Mouse (Mus musculus) NIH3T3 (cell line): ENCODE measurements around the gene Top2a.

Experiments
- DNase-seq: peaks from one replicate; pipeline ENCODE4 v3.0.0-alpha.2; 2012; ENCODE audit warnings: low read depth

Gene Top2a

DNA sequence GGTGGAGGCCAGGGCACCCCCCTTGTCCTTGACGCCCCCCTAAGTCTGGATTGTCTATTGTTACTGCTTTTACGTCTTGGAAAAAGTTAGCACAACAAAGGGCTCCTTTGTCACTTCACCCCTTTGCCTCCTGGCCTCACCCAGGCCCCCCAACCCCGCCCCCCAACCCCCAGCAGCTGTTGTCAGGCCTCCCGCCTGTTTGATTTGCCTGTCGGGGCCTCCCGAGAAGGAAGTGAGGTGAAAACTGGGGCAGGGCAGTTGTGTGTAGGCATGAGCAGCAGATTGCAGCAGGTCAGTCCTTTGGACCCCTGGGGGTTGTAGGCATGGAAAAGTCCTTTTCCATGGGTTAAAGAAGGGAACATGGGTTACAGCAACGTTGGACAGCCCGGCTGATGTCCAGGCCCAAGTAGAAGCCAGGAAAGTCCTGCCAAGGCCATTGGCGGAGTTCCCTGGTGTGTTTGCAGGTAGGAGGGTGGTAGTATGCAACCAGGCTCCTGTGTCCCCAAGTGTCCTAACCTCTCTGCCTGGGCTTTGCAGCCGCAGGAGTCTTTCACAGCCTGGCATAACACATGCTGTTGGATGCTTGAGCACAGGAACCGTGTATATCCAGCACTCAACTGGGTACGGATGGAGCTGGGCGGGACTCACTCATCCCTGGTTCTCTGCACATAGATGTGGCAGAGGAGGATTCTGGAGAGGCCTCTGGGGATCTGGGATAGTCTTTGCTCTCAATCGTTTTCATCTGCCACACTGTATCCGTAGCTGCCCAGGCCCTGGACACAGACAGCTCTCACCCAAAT, 59.2 kb downstream of the Top2a start:
- DNase-seq = no peak

- DNase-seq = no peak
These were observed 59.8 kb downstream of the Top2a start for GRCm38 (mm10) chr11:98964201-98964615.

DNA sequence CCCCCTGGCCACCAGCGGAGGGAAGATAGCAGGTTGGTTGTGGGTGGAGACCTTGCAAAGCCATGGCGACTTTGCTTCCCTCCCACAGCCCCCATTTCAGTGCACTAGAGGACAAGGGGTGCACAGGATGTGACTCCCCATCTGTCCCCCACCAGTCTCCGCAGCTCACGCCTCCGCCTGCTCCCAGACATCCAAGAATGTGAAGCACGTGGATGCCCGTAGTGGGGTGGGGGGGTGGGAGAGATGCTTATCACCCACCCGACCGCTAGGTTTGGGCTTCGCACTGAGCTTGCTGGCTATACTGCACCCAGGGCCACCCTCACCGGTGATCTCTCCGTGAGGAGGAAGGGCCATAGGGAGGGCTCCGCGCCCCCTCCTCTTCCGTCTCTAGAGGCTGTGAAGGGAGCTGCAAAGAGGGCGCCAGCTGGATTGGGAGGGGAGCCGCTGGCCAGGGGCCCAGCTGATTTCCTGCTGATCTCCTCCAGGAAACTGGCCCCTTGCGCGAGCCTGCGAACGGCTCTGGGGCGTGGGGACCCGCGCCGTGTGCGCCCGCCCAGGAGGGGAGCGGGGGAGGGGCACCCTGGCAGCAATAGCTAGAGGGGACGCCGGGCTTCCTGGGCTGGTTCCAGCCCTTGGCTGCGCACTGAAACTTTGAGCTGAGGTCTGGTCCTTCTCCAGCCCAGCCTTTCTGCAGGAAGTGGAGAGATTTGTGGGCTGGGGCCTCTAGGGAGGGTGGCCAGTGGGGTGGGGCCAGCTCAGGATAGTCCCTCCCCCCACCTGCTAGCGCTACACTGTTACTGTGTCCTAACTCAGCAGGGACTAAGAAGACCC, 60.6 kb downstream of the Top2a start:
- peak; percentile 90 for DNase-seq

DNA sequence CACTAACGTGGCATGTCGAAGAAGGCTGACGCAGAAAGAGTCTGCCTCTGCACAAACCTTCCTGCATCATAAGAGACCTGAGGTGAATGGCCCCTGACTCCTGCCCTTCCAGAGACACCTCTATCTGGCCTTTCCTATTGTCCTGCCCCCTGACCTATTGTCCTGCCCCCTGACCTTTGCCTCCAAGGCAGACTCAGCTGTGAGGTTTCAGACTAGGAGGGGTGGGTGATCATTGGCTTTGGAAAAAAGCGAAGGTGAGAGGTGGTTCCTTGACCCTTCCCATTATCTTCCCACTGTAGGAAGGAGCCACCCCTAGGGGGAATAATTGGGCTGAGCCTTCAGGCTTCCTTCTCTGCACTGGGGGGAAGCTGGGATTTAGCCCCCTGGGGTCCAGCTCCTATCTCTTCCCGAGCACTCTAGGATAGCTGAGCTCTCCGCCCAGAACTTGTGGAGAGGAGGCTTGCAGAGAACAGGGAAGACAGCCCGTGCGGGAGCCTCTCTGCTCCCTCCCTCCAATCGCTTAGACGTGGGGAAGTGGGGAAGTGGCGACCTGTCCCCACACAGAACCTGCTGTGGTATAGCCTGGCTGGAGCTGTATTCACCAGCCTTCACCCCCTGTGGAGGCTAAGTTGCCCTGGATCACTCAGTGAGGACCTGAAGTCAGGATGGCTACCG, 61.4 kb downstream of the Top2a start:
- no peak for DNase-seq

- DNase-seq = no peak
These were observed 62.2 kb downstream of the Top2a start for GRCm38 (mm10) chr11:98961766-98962165.

DNA sequence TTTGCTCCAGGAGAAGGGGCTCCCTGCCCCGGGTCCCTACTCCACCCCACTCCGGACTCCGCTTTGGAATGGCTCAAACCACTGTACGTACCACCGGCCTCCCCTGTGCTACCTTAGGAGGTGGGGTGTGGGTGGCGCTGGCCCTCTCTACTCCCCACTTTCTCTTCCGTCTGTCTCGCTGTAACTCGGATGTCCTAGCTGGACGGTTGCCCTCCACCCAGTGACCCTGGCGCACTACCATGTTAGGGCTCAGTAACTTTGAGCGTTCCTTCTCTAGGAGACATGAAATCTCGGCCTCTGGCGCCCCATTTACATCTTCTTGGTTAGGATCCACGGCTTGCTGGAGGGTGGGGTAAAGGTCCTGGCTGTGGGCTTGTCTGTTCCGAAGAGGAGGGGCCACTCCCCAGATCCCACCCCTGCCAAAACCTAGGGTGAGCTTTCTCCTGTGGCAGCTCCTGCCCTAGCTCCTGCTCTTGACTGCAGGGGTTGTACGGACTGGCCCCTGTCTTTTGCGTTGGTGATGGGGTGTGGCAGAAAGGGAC, 62.9 kb downstream of the Top2a start:
- DNase-seq = peak; percentile 59

DNA sequence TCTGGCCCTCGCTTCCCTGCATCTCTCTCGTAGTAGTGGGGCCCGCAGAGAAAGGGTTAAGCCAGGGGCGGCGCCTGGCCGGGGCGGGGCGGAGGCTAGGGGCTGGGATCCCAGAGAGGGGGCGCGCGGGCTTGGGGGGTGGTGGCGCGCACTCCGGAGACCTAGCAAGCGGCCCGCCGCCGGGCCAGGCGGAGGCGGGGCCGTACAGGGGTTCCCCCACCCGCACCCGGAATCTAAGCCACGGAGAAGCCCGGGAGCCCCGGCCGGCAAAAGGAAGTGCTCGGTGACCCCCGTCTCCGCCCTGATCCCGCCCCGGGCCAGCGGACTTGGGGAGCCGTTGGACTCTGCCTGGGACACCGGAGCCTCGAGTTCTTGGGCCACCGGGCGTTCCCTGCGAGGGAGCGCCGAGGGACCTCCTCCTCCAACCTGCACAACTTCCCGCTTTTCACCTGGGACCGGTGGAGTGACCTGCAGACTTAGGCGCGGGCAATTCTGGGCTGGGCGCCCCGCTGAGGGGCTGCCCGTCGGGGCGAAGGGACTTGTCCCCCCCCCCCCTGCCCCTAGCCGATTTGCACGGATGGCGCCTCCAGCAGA, 63.6 kb downstream of the Top2a start:
- peak; percentile 83 for DNase-seq

- DNase-seq = peak; percentile 80
These were observed 64.3 kb downstream of the Top2a start for GRCm38 (mm10) chr11:98959437-98960312.

DNA sequence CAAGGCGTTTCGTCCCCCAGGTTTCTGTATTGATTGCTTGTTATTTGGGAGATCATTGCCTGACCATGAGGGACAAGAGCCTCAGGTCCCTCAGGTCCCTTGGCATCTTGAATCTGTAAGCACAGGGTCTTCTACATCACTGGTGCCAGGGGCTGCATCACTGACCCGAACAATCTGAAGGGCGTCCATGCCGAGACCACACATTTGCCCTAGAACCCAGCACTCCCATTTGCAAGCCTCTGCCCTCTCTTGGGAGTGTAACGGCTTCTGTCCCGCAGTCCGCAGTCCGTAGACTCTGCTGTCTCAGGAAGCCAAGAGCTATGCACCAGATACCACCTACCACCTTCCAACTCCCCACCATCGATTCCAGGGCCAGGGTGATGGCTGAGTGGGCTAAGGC, 67.6 kb downstream of the Top2a start:
- no peak for DNase-seq

- DNase-seq = no peak
These were observed 68.2 kb downstream of the Top2a start for GRCm38 (mm10) chr11:98955707-98956235.

- no peak for DNase-seq
These were observed 68.9 kb downstream of the Top2a start for GRCm38 (mm10) chr11:98954801-98955706.

GRCm38 (mm10) chr11:98954373-98954772, 69.6 kb downstream of the Top2a start:
- DNase-seq = peak; percentile 86

- DNase-seq = no peak
These were observed 70.1 kb downstream of the Top2a start for GRCm38 (mm10) chr11:98953835-98954320.

- no peak for DNase-seq
These were observed 70.6 kb downstream of the Top2a start for GRCm38 (mm10) chr11:98953361-98953760.

DNA sequence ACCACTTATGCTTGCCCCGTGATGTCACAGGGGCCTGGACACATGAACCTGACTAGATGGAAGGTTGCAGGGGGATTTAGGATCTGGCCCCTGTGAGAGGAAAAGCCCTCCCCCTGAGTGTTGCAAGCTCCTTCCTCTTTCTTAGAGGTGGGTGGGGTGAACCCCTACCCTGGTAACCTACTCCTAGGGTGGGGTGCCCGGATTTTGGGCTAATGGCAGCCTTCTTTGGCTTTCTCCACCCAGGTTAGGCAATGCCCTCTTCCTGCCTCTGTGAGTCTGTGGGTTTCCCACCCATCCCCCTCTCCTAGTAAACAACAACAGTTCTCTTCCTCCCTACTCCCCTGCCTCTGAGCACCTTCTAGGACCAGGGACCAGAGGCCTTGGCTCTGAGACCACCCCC, 71.3 kb downstream of the Top2a start:
- DNase-seq = no peak

DNA sequence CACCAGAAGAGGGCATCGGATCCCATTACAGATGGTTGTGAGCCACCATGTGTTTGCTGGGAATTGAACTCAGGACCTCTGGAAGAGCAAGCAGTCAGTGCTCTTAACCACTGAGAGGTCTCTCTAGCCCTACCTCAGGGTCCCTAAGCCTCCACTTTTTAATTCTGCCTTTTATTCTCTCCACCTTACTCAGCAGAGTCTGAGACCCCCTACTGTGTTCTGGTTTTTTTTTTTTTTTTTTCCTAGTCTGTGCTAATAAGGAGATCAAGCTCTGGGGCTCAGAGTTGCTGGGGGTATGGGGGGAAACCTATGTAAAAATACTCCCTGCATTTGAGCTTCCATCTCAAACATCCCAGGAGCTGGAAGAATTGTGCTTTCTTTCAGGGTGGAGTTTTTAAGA, 71.9 kb downstream of the Top2a start:
- no peak for DNase-seq

GRCm38 (mm10) chr11:98951026-98951906, 72.7 kb downstream of the Top2a start:
- peak; percentile 99 for DNase-seq

GRCm38 (mm10) chr11:98950484-98950883, 73.5 kb downstream of the Top2a start:
- DNase-seq = no peak
